Mouse (Mus musculus) hindbrain, embryonic 14.5 days (tissue): ENCODE data around the gene Selenbp2. TPM values are rescaled to one million over a fixed set of nuclear protein-coding genes. Genes with fewer than 3 reads are reported as not detected.
"Not testable (repeated sequence)": the region's sequence is repeated elsewhere in the genome, so short reads cannot be mapped to it uniquely, and the experiment has no call there.

Source experiments
- ATAC-seq: fragments of 200-750 bp; cut with Nextera tagmentation; 2 replicates; pipeline ENCODE4 v1.8.0; 2017; ENCODE audit warnings: moderate number of reproducible peaks, mild to moderate bottlenecking, moderate TSS enrichment, moderate library complexity; ENCODE audit not compliant: low FRiP score
- DNase-seq: peaks from one replicate; pipeline ENCODE4 v3.0.0-alpha.2; 2015; ENCODE audit warnings: low spot score
- H3K27ac ChIP-seq: fragments of 300-500 bp; sonication (generic); 2 replicates; pipeline ENCODE4 v1.5.1; 2014; ENCODE audit warnings: mild to moderate bottlenecking, moderate library complexity
- H3K27me3 ChIP-seq: fragments of 300-500 bp; sonication (generic); 2 replicates; pipeline ENCODE4 v1.6.1; 2014; ENCODE audit warnings: mild to moderate bottlenecking, low read length, mixed read lengths; ENCODE audit not compliant: control insufficient read depth, insufficient read depth
- H3K36me3 ChIP-seq: fragments of 300-500 bp; sonication (generic); replicated peaks from 2 replicates; pipeline ENCODE4 v1.6.1; 2014; ENCODE audit not compliant: control insufficient read depth, insufficient read depth
- H3K4me1 ChIP-seq: fragments of 300-500 bp; sonication (generic); replicated peaks from 2 replicates; pipeline ENCODE4 v1.6.1; 2014; ENCODE audit warnings: antibody characterized with exemption, low read length, mixed read lengths; ENCODE audit not compliant: control insufficient read depth, insufficient read depth
- H3K4me2 ChIP-seq: fragments of 300-500 bp; sonication (generic); replicated peaks from 2 replicates; pipeline ENCODE4 v1.6.1; 2014; ENCODE audit warnings: mild to moderate bottlenecking, moderate library complexity
- H3K4me3 ChIP-seq: fragments of 300-500 bp; sonication (generic); replicated peaks from 2 replicates; pipeline ENCODE4 v1.5.1; 2014; ENCODE audit warnings: mild to moderate bottlenecking, low read length
- H3K9ac ChIP-seq: fragments of 300-500 bp; sonication (generic); 2 replicates; pipeline ENCODE4 v1.6.1; 2014
- H3K9me3 ChIP-seq: fragments of 300-500 bp; sonication (generic); 2 replicates; pipeline ENCODE4 v1.6.1; 2016; ENCODE audit warnings: low read length; ENCODE audit not compliant: control insufficient read depth
- WGBS: fragments of 180-500 bp; shearing (Covaris S2); extraction: QIAGEN DNeasy Blood & Tissue Kit; methylation state at CpG from one replicate; pipeline ENCODE4 v1.1.7; 2014; 5-methylcytosine and 5-hydroxymethylcytosine counted together
- polyA plus RNA-seq: library from polyadenylated mRNA; unstranded; fragments of >200 nt; fragmentation: Nextera tagmentation; extraction: Ambion mirVana; gene quantifications from 2 replicates; pipeline ENCODE4 v1.2.1, GENCODE M21; 2014

The Selenbp2 gene
- polyA plus RNA-seq, 1 experiment from 2014 or later: not detected

GRCm38 (mm10) chr3:94665060-94665802 lies 28.1 kb upstream of the Selenbp2 start:
- WGBS: 95% methylated on average over 3 of the region's 5 CpGs
- H3K4me1 ChIP-seq, DNase-seq, H3K27ac ChIP-seq, H3K4me3 ChIP-seq, H3K4me2 ChIP-seq, H3K36me3 ChIP-seq, H3K9me3 ChIP-seq, ATAC-seq, H3K9ac ChIP-seq, H3K27me3 ChIP-seq: not testable (repeated sequence)

DNA sequence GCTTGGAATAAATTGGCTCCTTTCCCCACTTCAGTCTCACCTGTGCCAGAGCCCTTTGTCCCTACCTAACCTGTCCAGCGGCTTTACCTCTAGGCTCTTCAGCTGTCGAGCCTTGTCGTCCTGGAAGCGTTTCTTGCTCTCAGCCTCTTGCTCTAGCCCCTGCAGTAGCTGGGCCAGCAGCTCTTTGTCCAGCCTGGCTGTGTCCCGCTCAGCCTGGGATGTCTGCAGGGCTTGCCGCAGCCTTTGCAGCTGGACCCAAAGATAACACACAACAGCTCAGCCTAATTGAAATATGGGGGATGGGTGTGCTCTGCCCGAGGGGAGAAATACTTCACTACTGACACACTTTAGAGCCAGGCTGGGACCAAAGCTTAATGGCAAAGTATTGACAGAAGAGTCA lies 27.5 kb upstream of the Selenbp2 start:
- not testable (repeated sequence) for H3K4me3 ChIP-seq, H3K36me3 ChIP-seq, H3K27me3 ChIP-seq, H3K4me2 ChIP-seq, H3K9ac ChIP-seq, H3K9me3 ChIP-seq, H3K27ac ChIP-seq, ATAC-seq, DNase-seq, H3K4me1 ChIP-seq
- 52% methylated on average over 7 of the region's 7 CpGs for WGBS

DNA sequence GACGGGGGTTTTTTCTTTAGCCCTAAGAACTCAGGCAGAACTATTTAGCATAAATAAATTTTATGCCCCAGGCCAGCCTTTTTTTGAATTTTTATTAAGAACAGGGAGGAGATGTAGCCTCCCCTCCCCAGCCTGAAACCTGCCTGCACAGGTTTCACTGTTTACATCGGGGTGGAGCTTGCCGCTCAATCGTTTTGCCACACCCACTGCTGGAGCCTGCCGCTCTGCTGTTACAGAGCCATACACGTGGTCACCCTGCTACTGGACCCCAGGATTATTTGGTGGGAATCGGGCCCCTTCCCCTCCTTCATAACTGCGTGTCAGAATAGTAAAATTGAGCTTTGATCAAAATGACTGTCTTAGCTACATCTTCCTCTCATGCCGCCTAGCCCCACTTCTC lies 18.3 kb upstream of the Selenbp2 start:
- not testable (repeated sequence) for H3K4me3 ChIP-seq, H3K9me3 ChIP-seq, H3K4me2 ChIP-seq, H3K27me3 ChIP-seq, H3K36me3 ChIP-seq, H3K27ac ChIP-seq, H3K9ac ChIP-seq, ATAC-seq, H3K4me1 ChIP-seq, DNase-seq
- WGBS: 93% methylated on average over 9 of the region's 9 CpGs

DNA sequence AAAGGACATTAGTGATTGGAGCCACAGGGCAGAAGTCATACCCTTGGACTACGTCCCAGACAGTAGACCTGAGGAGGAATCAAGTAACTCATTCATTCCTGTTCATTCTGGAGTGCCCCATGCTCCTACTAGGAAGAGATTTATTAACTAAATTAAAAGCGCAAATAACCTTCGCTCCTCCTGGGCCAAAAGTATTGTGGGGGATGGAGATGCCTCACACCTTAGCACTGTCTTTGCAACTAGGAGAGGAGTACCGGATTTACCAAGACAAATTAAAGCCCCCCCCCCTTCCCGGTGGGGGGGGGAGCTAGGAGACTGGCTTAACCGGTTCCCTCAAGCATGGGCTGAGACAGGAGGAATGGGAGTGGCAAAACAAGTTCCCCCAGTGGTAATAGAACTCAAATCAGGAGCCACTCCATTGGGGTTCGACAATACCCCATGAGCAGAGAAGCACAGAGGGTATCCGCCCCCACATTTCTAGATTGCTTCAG lies 14.0 kb upstream of the Selenbp2 start:
- H3K9me3 ChIP-seq: no peaks in the 10 kb centered on the region
- H3K4me1 ChIP-seq: no peaks in the 10 kb centered on the region
- ATAC-seq (no peak), DNase-seq (no peak)
- 78% methylated on average over 8 of the region's 8 CpGs for WGBS
- H3K27ac ChIP-seq: no peak overlapping the region
- no peaks in the 10 kb centered on the region for H3K27me3 ChIP-seq
- H3K4me3 ChIP-seq: no peak overlapping the region
- no peak overlapping the region for H3K9ac ChIP-seq
- H3K36me3 ChIP-seq: no peaks in the 10 kb centered on the region
- no peak overlapping the region for H3K4me2 ChIP-seq

DNA sequence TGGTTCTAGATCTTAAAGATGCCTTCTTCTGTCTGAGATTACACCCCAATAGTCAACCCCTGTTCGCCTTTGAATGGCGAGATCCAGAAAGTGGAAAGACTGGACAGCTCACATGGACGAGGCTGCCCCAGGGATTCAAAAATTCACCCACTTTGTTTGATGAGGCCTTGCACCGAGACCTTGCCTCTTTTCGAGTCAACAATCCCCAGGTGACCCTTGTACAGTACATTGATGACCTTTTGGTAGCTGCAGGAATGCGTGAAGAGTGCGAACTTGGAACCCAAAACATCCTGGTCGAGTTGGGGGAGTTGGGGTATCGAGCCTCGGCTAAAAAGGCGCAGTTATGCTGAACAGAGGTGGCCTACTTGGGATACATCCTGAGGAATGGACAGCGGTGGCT lies 13.3 kb upstream of the Selenbp2 start:
- not testable (repeated sequence) for H3K4me1 ChIP-seq, H3K36me3 ChIP-seq, H3K9ac ChIP-seq, H3K27me3 ChIP-seq, H3K9me3 ChIP-seq, ATAC-seq, H3K27ac ChIP-seq, DNase-seq, H3K4me2 ChIP-seq, H3K4me3 ChIP-seq
- WGBS: 92% methylated on average over 12 of the region's 12 CpGs

GRCm38 (mm10) chr3:94680783-94681182 lies 12.6 kb upstream of the Selenbp2 start:
- Histone ChIP-seq H3K27ac (no peak overlapping the region), H3K36me3 (no peaks in the 10 kb centered on the region), H3K4me1 (no peaks in the 10 kb centered on the region), H3K27me3 (no peaks in the 10 kb centered on the region), H3K9me3 (no peaks in the 10 kb centered on the region), H3K4me2 (no peak overlapping the region), H3K4me3 (no peak overlapping the region), H3K9ac (no peak overlapping the region)
- ATAC-seq (no peak), DNase-seq (no peak)
- 94% methylated on average over 16 of the region's 16 CpGs for WGBS

DNA sequence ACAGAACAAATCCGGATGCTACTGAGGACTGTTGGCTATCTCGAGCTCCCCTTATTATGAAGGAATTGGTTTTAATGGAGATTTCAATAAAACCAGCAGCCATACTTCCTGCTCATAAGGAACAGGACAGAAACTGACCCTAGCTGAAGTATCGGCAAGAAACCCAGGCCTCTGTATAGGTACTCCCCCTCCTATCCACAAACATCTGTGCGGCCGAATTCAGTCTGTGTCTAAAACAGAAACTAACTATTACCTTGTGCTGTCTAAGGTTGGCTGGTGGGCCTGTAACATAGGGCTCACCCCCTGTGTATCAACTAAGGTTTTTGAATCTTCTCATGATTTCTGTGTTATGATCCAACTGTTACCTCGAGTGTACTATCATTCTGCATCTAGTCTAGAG lies 9.7 kb upstream of the Selenbp2 start:
- H3K36me3 ChIP-seq: no peaks in the 10 kb centered on the region
- DNase-seq (no peak), ATAC-seq (no peak)
- H3K4me2 ChIP-seq: no peak overlapping the region
- no peak overlapping the region for H3K27ac ChIP-seq
- no peaks in the 10 kb centered on the region for H3K9me3 ChIP-seq
- 90% methylated on average over 6 of the region's 6 CpGs for WGBS
- H3K4me1 ChIP-seq: no peaks in the 10 kb centered on the region
- no peak overlapping the region for H3K4me3 ChIP-seq
- no peak overlapping the region for H3K9ac ChIP-seq
- H3K27me3 ChIP-seq: no peaks in the 10 kb centered on the region

DNA sequence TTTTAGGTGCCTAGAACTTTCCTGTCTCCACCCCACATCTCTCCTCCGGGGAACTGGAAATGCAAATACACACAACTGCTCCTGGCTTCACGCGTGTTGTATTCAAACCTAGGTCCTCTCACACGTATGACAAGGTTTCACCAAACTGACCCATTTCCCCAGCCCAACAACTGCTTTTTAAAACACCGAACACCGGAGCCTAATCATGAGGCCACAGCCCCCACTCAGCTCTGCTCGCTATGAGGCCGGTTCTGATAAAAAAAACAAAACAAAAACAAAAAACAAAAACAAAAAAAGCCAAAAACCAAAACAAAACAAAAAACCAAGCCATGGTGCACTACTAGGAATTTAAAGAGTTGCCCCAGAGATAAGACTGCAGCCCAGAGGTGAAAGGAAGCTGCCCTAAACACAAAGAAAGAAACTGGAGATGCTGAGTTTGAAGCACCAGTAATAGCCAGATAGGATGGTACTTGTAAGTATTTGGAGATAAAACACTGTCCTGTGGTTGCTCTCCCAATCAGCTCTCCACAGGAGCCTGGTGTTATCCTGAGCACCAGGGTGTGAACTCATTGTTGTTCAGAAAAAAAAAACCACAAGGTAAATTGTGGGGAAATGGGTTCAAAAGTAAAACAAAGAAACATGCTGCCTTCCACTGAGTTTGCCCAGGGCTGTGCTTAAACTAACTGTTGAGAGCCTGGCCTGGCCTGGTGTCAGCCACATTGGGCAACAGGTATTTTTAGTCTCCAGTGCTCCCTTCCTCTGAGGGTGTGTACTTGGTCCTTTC lies 7.2 kb upstream of the Selenbp2 start:
- not testable (repeated sequence) for H3K4me1 ChIP-seq, H3K27ac ChIP-seq, H3K27me3 ChIP-seq, H3K4me3 ChIP-seq, ATAC-seq, DNase-seq, H3K9me3 ChIP-seq, H3K4me2 ChIP-seq, H3K9ac ChIP-seq, H3K36me3 ChIP-seq
- 93% methylated on average over 8 of the region's 8 CpGs for WGBS

DNA sequence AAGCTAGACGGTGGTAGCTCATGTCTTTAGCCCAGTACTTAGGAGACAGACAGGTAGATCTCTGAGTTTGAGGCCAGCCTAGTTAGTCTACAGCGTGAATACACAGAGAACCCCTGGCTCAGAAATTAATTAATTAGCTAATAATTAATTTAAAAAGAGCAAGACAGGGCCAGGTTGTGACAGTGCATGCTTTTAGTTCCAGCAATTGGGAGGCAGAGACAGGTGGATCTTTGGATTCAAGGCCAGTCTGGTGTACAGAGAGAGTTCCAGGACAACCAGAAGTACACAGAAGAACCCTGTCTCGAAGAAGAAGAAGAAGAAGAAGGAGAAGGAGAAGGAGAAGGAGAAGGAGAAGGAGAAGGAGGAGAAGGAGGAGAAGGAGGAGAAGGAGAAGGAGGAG lies 4.7 kb upstream of the Selenbp2 start:
- H3K27me3 ChIP-seq, H3K4me1 ChIP-seq, H3K9ac ChIP-seq, H3K4me3 ChIP-seq, H3K27ac ChIP-seq, DNase-seq, H3K4me2 ChIP-seq, ATAC-seq, H3K36me3 ChIP-seq, H3K9me3 ChIP-seq: not testable (repeated sequence)
- WGBS: 84% methylated on average over 3 of the region's 3 CpGs
